Mouse (Mus musculus): ENCODE data around the gene Adcy5.

The Adcy5 gene

GRCm38 (mm10) chr16:35205681-35206080, 51.0 kb downstream of the Adcy5 start:
- no peak for DNase-seq (ENCODE audit: low spot score in 2 of 2)

- DNase-seq (ENCODE audit: low spot score in 2 of 2) = no peak
Measured at GRCm38 (mm10) chr16:35206426-35206825, 51.7 kb downstream of the Adcy5 start.

DNA sequence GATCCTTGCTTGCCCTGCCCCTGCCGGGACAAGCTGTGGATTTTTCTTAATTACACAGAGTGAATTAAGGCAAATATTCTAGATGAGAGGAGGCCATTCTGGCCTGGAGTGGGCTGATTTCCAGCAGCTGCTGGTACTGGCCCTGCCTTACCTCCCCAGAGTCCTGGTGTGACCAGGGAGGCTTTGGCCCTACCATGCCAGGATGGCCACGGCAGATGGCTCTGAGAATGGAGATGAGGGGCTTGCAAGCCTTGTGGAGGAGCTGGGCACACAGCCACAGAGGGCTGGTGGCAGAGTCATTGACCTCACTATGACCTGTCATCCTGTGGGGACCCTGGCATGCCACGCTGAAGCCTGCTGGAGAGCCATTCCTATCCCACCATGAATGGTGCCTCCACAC, 54.1 kb downstream of the Adcy5 start:
- DNase-seq (ENCODE audit: low spot score in 2 of 2) = no peak

GRCm38 (mm10) chr16:35209753-35210152, 55.1 kb downstream of the Adcy5 start:
- no peak for DNase-seq (ENCODE audit: low spot score in 2 of 2)

- DNase-seq (ENCODE audit: low spot score in 2 of 2) = no peak
Measured at GRCm38 (mm10) chr16:35215047-35215446, 60.4 kb downstream of the Adcy5 start.

- no peak for DNase-seq (ENCODE audit: low spot score in 2 of 2)
Measured at GRCm38 (mm10) chr16:35215498-35215897, 60.8 kb downstream of the Adcy5 start.

DNA sequence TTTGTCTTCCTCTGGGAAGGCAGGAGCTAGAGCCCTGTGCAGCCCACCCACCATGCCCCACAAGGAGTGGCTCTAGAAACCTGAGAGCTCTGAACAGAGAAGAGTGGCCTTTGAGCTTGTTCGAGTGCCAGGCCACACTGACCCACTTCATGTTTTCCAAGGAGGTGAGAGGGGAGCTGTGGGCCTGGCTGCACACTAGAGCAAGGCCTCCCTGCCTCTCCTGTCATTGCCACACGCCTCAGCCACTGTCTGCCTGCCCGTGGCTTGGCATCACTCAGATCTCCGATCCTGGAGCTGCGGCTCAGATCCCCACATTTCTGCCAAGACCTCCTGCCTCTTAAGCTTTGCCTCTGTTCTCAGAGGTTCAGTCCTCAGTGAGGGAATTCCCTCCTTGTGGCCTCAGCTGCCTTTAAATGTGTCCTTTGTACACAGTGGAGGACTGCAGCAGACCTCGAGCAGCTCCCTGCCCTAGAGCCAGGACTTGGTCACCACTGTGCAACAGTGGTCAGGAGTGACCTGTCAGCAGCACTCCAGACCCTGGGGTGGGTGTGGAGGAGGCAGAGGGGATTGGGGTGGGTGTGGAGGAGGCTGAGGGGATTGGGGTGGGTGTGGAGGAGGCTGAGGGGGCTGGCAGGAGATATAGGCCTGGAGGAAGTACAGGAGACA, 62.3 kb downstream of the Adcy5 start:
- no peak for DNase-seq (ENCODE audit: low spot score in 2 of 2)

- DNase-seq (ENCODE audit: low spot score in 2 of 2) = peak in 1 of 2 experiments; percentile 45
Measured at GRCm38 (mm10) chr16:35220412-35220811, 65.7 kb downstream of the Adcy5 start.

DNA sequence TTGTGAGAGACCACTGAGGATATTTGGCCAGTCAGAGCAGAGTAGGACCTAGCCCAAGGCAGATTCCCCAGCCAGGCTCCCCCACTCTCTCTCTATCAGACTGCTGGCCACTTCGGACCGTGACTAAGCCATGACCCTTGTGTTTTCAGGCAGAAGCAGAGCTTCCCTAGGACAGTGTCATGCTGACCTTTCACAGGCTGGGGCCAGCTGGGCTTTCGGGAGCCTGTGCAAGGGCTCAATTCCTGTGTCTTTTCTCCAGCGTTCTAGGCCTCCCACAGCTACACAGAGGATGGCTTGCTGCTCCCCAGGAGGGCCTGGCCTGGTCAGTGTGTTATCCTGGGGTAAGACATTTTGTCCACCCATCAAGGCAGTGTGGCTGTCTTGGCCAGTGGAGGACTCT, 66.9 kb downstream of the Adcy5 start:
- no peak for DNase-seq (ENCODE audit: low spot score in 2 of 2)

GRCm38 (mm10) chr16:35223930-35224329, 69.3 kb downstream of the Adcy5 start:
- DNase-seq (ENCODE audit: low spot score in 2 of 2) = no peak

DNA sequence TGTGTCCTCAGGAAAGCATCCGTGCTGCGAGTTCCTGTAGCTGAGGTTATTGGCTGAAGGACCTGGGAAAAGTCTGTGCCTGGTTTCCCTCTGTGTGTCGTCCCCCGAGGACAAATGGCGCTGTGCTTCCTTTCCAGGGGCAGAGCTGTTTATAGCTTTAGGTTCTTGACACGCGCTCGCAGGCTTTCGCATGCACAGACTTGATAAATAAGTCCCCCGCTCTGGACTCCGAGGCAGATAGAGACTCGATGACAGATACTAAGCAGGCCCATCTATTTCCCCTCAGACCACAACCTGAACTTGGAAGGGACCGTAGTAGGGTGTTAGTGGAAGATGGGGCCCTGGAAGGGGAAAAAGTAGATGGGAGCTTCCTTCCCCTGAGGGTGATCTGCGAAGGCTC, 70.0 kb downstream of the Adcy5 start:
- DNase-seq (ENCODE audit: low spot score in 2 of 2) = no peak

DNA sequence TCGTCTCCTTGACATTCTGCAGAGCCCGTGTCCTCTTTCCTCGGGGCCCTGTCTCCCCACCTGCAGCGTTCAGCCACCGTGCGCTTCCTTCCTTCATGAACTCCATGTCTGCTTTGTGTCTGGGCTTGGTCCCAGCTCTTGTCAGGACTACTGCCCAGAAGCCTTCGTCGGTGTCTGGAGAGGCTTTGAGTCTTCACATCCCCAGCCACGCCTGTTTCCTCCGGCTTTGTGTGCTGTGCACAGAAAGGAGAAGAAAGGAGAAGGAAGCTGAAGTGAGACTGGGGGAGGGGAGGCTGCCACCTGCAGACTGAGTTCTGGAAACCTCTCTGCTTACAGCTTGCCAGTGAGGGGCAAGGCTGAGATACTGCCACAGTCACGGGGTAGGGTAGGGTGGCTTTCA, 74.9 kb downstream of the Adcy5 start:
- no peak for DNase-seq (ENCODE audit: low spot score in 2 of 2)

DNA sequence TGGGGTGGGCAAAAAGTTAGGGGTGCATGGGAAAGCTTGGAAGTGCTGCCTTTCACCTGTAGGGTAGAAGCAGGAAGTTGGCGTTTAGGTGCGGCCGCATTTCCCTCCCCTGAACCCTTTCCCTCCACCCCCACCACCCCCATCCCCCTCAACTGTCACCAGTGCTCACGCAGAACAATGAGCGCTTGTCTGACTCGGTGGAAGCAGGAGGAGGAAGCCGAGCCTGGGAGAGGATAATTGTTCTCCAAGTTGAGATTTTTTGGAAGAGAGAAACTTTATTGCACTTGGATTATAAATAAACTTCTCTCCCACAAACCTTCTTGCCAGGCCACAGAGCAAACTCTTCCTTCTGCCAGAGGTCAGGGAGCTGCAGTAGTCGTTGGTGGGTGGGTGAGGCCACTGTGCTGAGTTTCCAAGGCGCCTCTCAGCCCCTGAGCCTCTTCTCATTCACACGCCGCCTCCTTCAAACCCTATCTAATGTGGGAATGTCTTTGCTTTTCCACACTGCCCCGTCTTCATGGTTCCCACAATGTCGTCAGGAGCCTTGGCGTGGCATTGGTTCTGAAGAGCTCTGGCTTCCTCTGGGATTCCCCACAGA, 77.6 kb downstream of the Adcy5 start:
- DNase-seq (ENCODE audit: low spot score in 2 of 2) = no peak

- DNase-seq (ENCODE audit: low spot score in 2 of 2) = no peak
Measured at GRCm38 (mm10) chr16:35233329-35233728, 78.7 kb downstream of the Adcy5 start.

- no peak for DNase-seq (ENCODE audit: low spot score in 2 of 2)
Measured at GRCm38 (mm10) chr16:35237091-35237490, 82.4 kb downstream of the Adcy5 start.

DNA sequence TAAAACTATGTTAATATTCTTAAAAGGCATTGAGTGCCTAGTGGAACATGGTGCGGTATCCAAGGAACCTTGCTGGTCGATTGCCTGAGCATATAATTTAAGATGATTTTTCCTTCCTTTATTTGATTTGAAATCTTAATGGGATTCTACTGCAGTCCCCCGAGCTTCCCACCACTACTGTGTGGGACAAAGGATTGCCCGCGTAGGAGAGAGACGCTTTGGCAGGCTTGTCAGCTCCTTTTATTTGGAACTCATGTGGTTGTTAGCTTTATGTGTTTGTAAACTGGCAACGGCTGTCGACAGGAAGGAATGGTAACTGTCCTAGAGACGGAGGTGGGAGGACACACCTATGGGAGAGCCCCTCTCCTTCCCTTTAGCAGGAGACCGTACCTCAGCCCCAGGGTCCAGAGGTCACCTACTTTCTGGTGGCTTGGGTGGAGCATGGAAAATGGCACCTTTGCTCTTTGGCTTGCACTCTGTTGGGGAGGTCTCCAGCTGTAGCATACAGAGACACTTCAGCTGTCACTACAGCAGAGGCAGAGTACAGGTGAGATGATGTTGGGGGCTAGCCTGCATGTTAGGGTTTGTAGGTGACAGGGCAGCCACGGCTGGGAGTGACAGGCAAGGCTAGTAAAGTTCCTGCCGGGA, 84.8 kb downstream of the Adcy5 start:
- DNase-seq (ENCODE audit: low spot score in 2 of 2) = no peak

- DNase-seq (ENCODE audit: low spot score in 2 of 2) = no peak
Measured at GRCm38 (mm10) chr16:35239966-35240730, 85.5 kb downstream of the Adcy5 start.

- DNase-seq (ENCODE audit: low spot score in 2 of 2) = no peak
Measured at GRCm38 (mm10) chr16:35247364-35247763, 92.7 kb downstream of the Adcy5 start.

GRCm38 (mm10) chr16:35248825-35249224, 94.1 kb downstream of the Adcy5 start:
- DNase-seq (ENCODE audit: low spot score in 2 of 2) = no peak

DNA sequence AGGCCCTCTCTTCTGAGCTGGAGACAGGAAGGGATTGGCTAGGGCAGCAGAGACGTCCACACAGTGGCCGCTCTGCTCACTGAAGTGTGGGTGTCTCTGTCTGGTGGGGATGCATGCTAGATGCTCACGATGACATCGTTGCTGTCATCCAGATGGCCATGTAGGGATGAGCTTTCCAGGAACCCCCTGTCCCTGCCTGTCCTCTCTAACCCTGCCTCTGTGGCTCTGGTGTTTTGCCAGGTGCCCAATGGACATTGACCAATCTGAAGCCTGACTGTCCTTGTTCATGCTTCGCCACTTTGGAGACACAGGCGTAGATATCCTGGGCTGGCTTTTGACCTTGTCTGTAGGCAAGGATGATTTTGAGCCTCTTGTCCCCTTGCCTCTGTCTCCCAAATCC, 95.1 kb downstream of the Adcy5 start:
- DNase-seq (ENCODE audit: low spot score in 2 of 2) = no peak

DNA sequence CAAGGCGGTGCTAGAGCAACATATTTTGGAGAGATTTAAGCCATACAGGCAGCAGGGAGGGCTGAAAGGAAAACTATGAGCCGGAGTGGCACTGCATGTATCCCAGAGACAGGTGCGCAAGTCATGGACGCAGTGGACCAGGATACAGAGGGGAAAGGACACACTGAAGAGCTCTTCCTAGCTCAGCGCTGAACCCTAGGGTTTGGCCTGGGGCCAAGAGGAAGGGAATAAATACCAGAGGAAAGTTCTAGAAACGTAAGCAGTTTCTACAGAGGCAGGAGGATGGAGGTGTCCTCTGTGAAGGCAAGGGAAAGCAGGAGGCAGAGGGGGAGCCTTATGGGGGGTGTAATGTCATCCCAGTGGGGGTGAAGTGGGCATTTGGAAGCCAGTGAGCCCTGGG, 97.0 kb downstream of the Adcy5 start:
- no peak for DNase-seq (ENCODE audit: low spot score in 2 of 2)

DNA sequence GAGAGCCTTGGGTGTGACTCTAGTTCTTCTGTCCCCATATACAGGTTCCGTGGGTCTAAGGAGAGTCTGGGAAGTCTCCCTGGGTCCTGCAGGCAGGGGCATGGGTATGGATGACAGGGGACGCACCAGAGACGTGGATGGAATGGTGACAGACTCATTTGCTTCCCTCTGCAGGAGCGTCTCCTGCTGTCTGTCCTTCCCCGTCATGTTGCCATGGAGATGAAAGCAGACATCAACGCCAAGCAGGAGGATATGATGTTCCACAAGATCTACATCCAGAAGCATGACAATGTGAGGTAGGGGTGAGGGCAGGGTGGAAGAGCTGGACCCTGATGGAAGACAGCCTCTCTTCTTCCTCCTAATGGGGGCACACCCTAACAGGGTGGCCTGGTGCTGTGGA, 98.3 kb downstream of the Adcy5 start:
- DNase-seq (ENCODE audit: low spot score in 2 of 2) = no peak

- no peak for DNase-seq (ENCODE audit: low spot score in 2 of 2)
Measured at GRCm38 (mm10) chr16:35255981-35256380, 101.3 kb downstream of the Adcy5 start.
